Mouse (Mus musculus): ENCODE data around the gene Klhdc1.
A peak's percentile ranks its signal among the peaks of the same experiment; 100 is the strongest.

The Klhdc1 gene

GRCm38 (mm10) chr12:69296511-69297410, 55.8 kb downstream of the Klhdc1 start, which contains the start of gene Klhdc2:
Gene Klhdc2, plus strand, starts transcription at chr12:69296681.
- DNase-seq (ENCODE audit: low read depth, low spot score), result peak; percentile 78

- no peak for DNase-seq (ENCODE audit: low read depth, low spot score)
Observed at GRCm38 (mm10) chr12:69297411-69298150, 56.6 kb downstream of the Klhdc1 start.

GRCm38 (mm10) chr12:69298281-69298680, 57.3 kb downstream of the Klhdc1 start:
- no peak for DNase-seq (ENCODE audit: low read depth, low spot score)

GRCm38 (mm10) chr12:69299231-69299630, 58.3 kb downstream of the Klhdc1 start:
- DNase-seq (ENCODE audit: low read depth, low spot score), result no peak

GRCm38 (mm10) chr12:69299831-69300230, 58.9 kb downstream of the Klhdc1 start:
- DNase-seq (ENCODE audit: low read depth, low spot score), result no peak

GRCm38 (mm10) chr12:69300391-69300790, 59.4 kb downstream of the Klhdc1 start:
- DNase-seq (ENCODE audit: low read depth, low spot score), result no peak

- no peak for DNase-seq (ENCODE audit: low read depth, low spot score)
Observed at GRCm38 (mm10) chr12:69302171-69302570, 61.2 kb downstream of the Klhdc1 start.

GRCm38 (mm10) chr12:69304051-69304450, 63.1 kb downstream of the Klhdc1 start:
- no peak for DNase-seq (ENCODE audit: low read depth, low spot score)

- DNase-seq (ENCODE audit: low read depth, low spot score), result no peak
Observed at GRCm38 (mm10) chr12:69306333-69306732, 65.4 kb downstream of the Klhdc1 start.

- DNase-seq (ENCODE audit: low read depth, low spot score), result no peak
Observed at GRCm38 (mm10) chr12:69309659-69310058, 68.7 kb downstream of the Klhdc1 start.

- no peak for DNase-seq (ENCODE audit: low read depth, low spot score)
Observed at GRCm38 (mm10) chr12:69318431-69318830, 77.5 kb downstream of the Klhdc1 start.

GRCm38 (mm10) chr12:69331187-69331586, 90.2 kb downstream of the Klhdc1 start:
- no peak for DNase-seq (ENCODE audit: low read depth, low spot score)

- no peak for DNase-seq (ENCODE audit: low read depth, low spot score)
Observed at GRCm38 (mm10) chr12:69332147-69332546, 91.2 kb downstream of the Klhdc1 start.

- DNase-seq (ENCODE audit: low read depth, low spot score), result no peak
Observed at GRCm38 (mm10) chr12:69333547-69333946, 92.6 kb downstream of the Klhdc1 start.
